8 mouse cellular contexts compared by ENCODE assay signal in the genomic region with DNA sequence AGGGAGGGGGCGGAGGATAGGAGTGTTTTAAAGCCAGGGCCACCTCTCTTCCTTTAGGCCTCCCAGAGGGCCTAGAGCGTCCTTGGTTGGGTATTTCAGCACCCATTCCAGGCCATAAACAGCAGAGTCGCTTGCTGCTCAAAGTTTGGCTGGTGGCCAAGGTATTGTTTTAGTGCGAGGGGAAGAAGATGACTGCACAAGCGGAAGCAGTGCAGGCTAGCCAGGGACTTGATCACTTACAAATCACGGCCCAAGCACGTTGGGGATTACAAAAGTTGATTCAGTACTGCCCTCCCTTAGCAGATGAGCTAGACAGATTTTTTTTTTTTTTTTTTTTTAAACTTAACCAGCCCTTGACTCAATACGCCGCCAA. TPM values are rescaled to one million over a fixed set of nuclear protein-coding genes. Genes with fewer than 3 reads are reported as not detected.
DNase-seq lines count a peak whose midpoint lies in the region; ATAC-seq and TF ChIP-seq lines count a peak whose summit lies in the region.

No protein-coding gene starts in this region.

- no peaks in the 10 kb centered on the region for H3K36me3 ChIP-seq in kidney, adult 2 months (ENCODE audit: control insufficient read depth, insufficient read depth, low read length)
- peaks cover 0 to 15% of the 10 kb centered on the region in 2 experiments; a peak in 2 of 4 replicates for H3K36me3 ChIP-seq in MEL (ENCODE audit: control insufficient read depth in 1 of 2, insufficient read depth in 2 of 2, low read length in 2 of 2)
- no peaks in the 10 kb centered on the region for H3K36me3 ChIP-seq in forebrain, embryonic 16.5 days (ENCODE audit: control insufficient read depth, insufficient read depth)
- no peaks in the 10 kb centered on the region for H3K36me3 ChIP-seq in liver, embryonic 14.5 days (replicated peaks; ENCODE audit: control insufficient read depth, insufficient read depth, low read depth)

- peak overlapping the region; percentile 76 for H3K4me2 ChIP-seq in forebrain, embryonic 16.5 days (ENCODE audit: low read length)
- H3K4me2 ChIP-seq in liver, embryonic 14.5 days (ENCODE audit: low read depth): peak overlapping the region; percentile 89

- H3K9me3 ChIP-seq in MEL (replicated peaks; ENCODE audit: insufficient read depth, low read length): no peaks in the 10 kb centered on the region
- H3K9me3 ChIP-seq in forebrain, embryonic 16.5 days (ENCODE audit: control insufficient read depth, low read length): no peaks in the 10 kb centered on the region
- no peaks in the 10 kb centered on the region for H3K9me3 ChIP-seq in liver, embryonic 14.5 days (ENCODE audit: control insufficient read depth, low read length)

- peak overlapping the region; percentile 91 for H3K27ac ChIP-seq in kidney, adult 2 months (ENCODE audit: insufficient read depth, low read depth, low read length)
- H3K27ac ChIP-seq in MEL (ENCODE audit: control insufficient read depth, low read depth, low read length): no peak overlapping the region
- peak overlapping the region; percentile 93 for H3K27ac ChIP-seq in forebrain, embryonic 16.5 days (ENCODE audit: low read length)
- peak overlapping the region; percentile 49 for H3K27ac ChIP-seq in liver, embryonic 14.5 days

- 1% methylated on average over 9 of the region's 9 CpGs for WGBS in kidney, adult 2 months
- WGBS in forebrain, embryonic 16.5 days: 4% methylated on average over 9 of the region's 9 CpGs
- WGBS in liver, embryonic 14.5 days (ENCODE audit: insufficient replicate concordance): 12% methylated on average over 9 of the region's 9 CpGs

- TF ChIP-seq EP300 in MEL (IDR thresholded peaks at IDR 0.05; ENCODE audit: low read depth in 1 of 2, low read length in 2 of 2): 0 out of 4 replicates have a peak, but pooled peaks of 1 of the 2 experiments have one; percentile 25
- TF ChIP-seq EP300 in liver, embryonic 14.5 days (IDR thresholded peaks at IDR 0.05; ENCODE audit: low read depth): no peak

- no peak for DNase-seq in kidney, adult 2 months
- no peak for DNase-seq in kidney, postnatal 25 days
- DNase-seq in MEL (ENCODE audit: low read depth, low spot score): no peak
- DNase-seq in liver, embryonic 14.5 days (ENCODE audit: low read depth in 3 of 3, low spot score in 3 of 3): no peak
- DNase-seq in c-Kit-positive CD71-positive TER-119-positive erythroid progenitor cells, embryonic 14.5 days (ENCODE audit: low spot score): no peak
- no peak for DNase-seq in left cerebral cortex, postnatal 36 days (ENCODE audit: low spot score in 2 of 2)
- no peak for DNase-seq in Muller cell, postnatal 12 days (ENCODE audit: inconsistent ontology term)

- no peaks in the 10 kb centered on the region for H3K27me3 ChIP-seq in kidney, adult 2 months (replicated peaks; ENCODE audit: control insufficient read depth, insufficient read depth, low read length)
- H3K27me3 ChIP-seq in MEL (ENCODE audit: control insufficient read depth in 1 of 2, insufficient read depth in 2 of 2, low read length in 2 of 2): no peaks in the 10 kb centered on the region
- H3K27me3 ChIP-seq in forebrain, embryonic 16.5 days (replicated peaks; ENCODE audit: control insufficient read depth, insufficient read depth, low read length): no peaks in the 10 kb centered on the region
- H3K27me3 ChIP-seq in liver, embryonic 14.5 days (ENCODE audit: control insufficient read depth, insufficient read depth, low read length): no peaks in the 10 kb centered on the region

- no peak for TF ChIP-seq POLR2A in kidney, adult 2 months (IDR thresholded peaks at IDR 0.05; ENCODE audit: low read depth, low read length)
- no peak for TF ChIP-seq POLR2A in MEL (IDR thresholded peaks at IDR 0.05; ENCODE audit: control insufficient read depth in 1 of 2, insufficient read depth in 1 of 2, low read depth in 1 of 2, low read length in 2 of 2, poor library complexity in 1 of 2)

- no peak for TF ChIP-seq CTCF in kidney, adult 2 months (conservative IDR thresholded peaks at IDR 0.05; ENCODE audit: insufficient read depth, insufficient read length, low read depth, low read length)
- no peak for TF ChIP-seq CTCF in MEL (IDR thresholded peaks at IDR 0.05 in 2 of 3, conservative IDR thresholded peaks at IDR 0.05 in 1 of 3; ENCODE audit: control insufficient read depth in 1 of 3, insufficient read depth in 1 of 3, low read depth in 2 of 3, low read length in 3 of 3, poor library complexity in 1 of 3, severe bottlenecking in 1 of 3)
- no peak for TF ChIP-seq CTCF in liver, embryonic 14.5 days (IDR thresholded peaks at IDR 0.05; ENCODE audit: low read depth)

- H3K79me2 ChIP-seq in MEL (ENCODE audit: control insufficient read depth, insufficient read depth, low read length, poor library complexity): peaks cover 9% of the 10 kb centered on the region; the same call in 1 of the 2 replicates

- no peak overlapping the region for H3K9ac ChIP-seq in MEL (ENCODE audit: control insufficient read depth, low read depth, low read length, poor library complexity, severe bottlenecking)
- peak overlapping the region; percentile 58 for H3K9ac ChIP-seq in forebrain, embryonic 16.5 days (replicated peaks; ENCODE audit: low read depth, low read length)
- H3K9ac ChIP-seq in liver, embryonic 14.5 days (replicated peaks): peak overlapping the region; percentile 61

- ATAC-seq in forebrain, embryonic 16.5 days: no peak
- ATAC-seq in liver, embryonic 14.5 days (ENCODE audit: insufficient read depth): no peak

- intact Hi-C loops in left cerebral cortex, postnatal 36 days (cut with DNase I): no loop called here

- peak; percentile 9; the same call in 1 of the 2 replicates for TF ChIP-seq RAD21 in MEL (IDR thresholded peaks at IDR 0.05; ENCODE audit: low read depth, low read length)

- peak overlapping the region; percentile 58 for H3K4me3 ChIP-seq in kidney, adult 2 months (ENCODE audit: insufficient read depth, low read depth, low read length)
- peak overlapping the region; percentile 42 to 44 for H3K4me3 ChIP-seq in MEL (ENCODE audit: control insufficient read depth in 1 of 2, insufficient read depth in 1 of 2, low read depth in 2 of 2, low read length in 2 of 2)
- H3K4me3 ChIP-seq in forebrain, embryonic 16.5 days (replicated peaks; ENCODE audit: low read length): peak overlapping the region; percentile 48
- H3K4me3 ChIP-seq in liver, embryonic 14.5 days (ENCODE audit: insufficient read depth in 1 of 2, low read depth in 2 of 2, low read length in 2 of 2): peak overlapping the region; percentile 56 to 79

- H3K4me1 ChIP-seq in kidney, adult 2 months (ENCODE audit: control insufficient read depth, insufficient read depth, low read length): 0 out of 2 replicates have a peak, but pooled peaks cover 3% of the 10 kb centered on the region
- H3K4me1 ChIP-seq in MEL (ENCODE audit: control insufficient read depth in 1 of 2, insufficient read depth in 2 of 2, low read length in 2 of 2): peaks cover 0 to 3% of the 10 kb centered on the region in 2 experiments; a peak in 2 of 4 replicates
- H3K4me1 ChIP-seq in forebrain, embryonic 16.5 days (replicated peaks; ENCODE audit: control insufficient read depth, insufficient read depth, low read length): peaks cover 5% of the 10 kb centered on the region; the same call in 1 of the 2 replicates
- peaks cover 10% of the 10 kb centered on the region in 2 experiments for H3K4me1 ChIP-seq in liver, embryonic 14.5 days (replicated peaks; ENCODE audit: control insufficient read depth in 2 of 2, insufficient read depth in 2 of 2, low read length in 1 of 2)

TF ChIP-seq in MEL, 35 proteins besides CTCF, POLR2A, EP300 and RAD21:
- TF ChIP-seq ZC3H11A (IDR thresholded peaks at IDR 0.05; ENCODE audit: low read depth, low read length) (0 out of 2 replicates have a peak, but pooled peaks have one; percentile 19), CHD2 (IDR thresholded peaks at IDR 0.05; ENCODE audit: low read length) (no peak), ZNF384 (IDR thresholded peaks at IDR 0.05; ENCODE audit: low read depth, low read length) (0 out of 2 replicates have a peak, but pooled peaks have one; percentile 21), SMC3 (IDR thresholded peaks at IDR 0.05; ENCODE audit: low read depth, low read length) (peak; percentile 47), UBTF (IDR thresholded peaks at IDR 0.05; ENCODE audit: borderline replicate concordance, insufficient read depth, low read depth, low read length) (no peak), RCOR1 (IDR thresholded peaks at IDR 0.05; ENCODE audit: low read depth, low read length) (peak; percentile 80; the same call in 1 of the 2 replicates)
TF ChIP-seq in MEL: peak in this region for 4.

RNA-seq across cellular contexts. Expression of gene Hbp1, which starts 0.3 kb away (rescaled TPM):
- 67.5 and 68.2 TPM in 2 replicates for polyA plus RNA-seq in kidney, adult 2 months (2012; rRNA removed)
- 4.3 and 7.2 TPM in 2 replicates for total RNA-seq in MEL (2012; rRNA removed)
- 1 to 10 TPM in 1 of 2 experiments, not detected in 1; 8.8 TPM for polyA plus RNA-seq in MEL (2012; ENCODE audit: insufficient read depth in 1 of 2, insufficient read length in 2 of 2, low read depth in 1 of 2, low replicate concordance in 2 of 2, missing spikeins in 1 of 2)
- polyA plus RNA-seq in forebrain, embryonic 16.5 days (2015; fragmentation: Nextera tagmentation; extraction: Ambion mirVana): 83.3 and 96.3 TPM in 2 replicates
- 19.2 and 27.0 TPM in 2 replicates for polyA plus RNA-seq in liver, embryonic 14.5 days (2012; rRNA removed)
- polyA plus RNA-seq in liver, embryonic 14.5 days (2014; fragmentation: Nextera tagmentation; extraction: Ambion mirVana): 32.8 and 36.3 TPM in 2 replicates
- total RNA-seq in left cerebral cortex, postnatal 36 days (2021): 10 to 100 TPM; 19.5 to 24.6 TPM
